Mouse (Mus musculus) ES-Bruce4 (cell line): ENCODE data around the gene Ddr2.

ENCODE experiments used
- CTCF ChIP-seq: IDR thresholded peaks from one replicate; pipeline ENCODE4 v1.8.1; 2011; ENCODE audit warnings: low read depth, low read length
- EP300 ChIP-seq: IDR thresholded peaks from 2 replicates; pipeline ENCODE4 v1.6.1; 2011; ENCODE audit warnings: low read depth, low read length; ENCODE audit not compliant: insufficient read depth
- POLR2A ChIP-seq: IDR thresholded peaks from one replicate; pipeline ENCODE4 v1.8.1; 2011; ENCODE audit warnings: low read length; ENCODE audit not compliant: insufficient read depth

- TF ChIP-seq POLR2A (no peak), CTCF (no peak), EP300 (no peak)
Measured at GRCm38 (mm10) chr1:170153986-170154385, 43.4 kb upstream of the Ddr2 start.
